Mouse (Mus musculus) MEL (cell line): ENCODE data around the gene Tmem266.

Experiments used
- CTCF ChIP-seq, 3 experiments: IDR thresholded peaks in 2 of 3; conservative IDR thresholded peaks in 1 of 3; 2 replicates each; pipeline ENCODE4 v1.5.1; 2011 to 2012; ENCODE audit warnings: low read length in 3 of 3, low read depth in 2 of 3, mild to moderate bottlenecking in 2 of 3, improper control_type of control experiment in 1 of 3, inconsistent platforms in 1 of 3, mixed read lengths in 1 of 3, moderate library complexity in 1 of 3; ENCODE audit not compliant: control insufficient read depth in 1 of 3, insufficient read depth in 1 of 3, poor library complexity in 1 of 3, severe bottlenecking in 1 of 3
- ELF1 ChIP-seq: IDR thresholded peaks from 2 replicates; pipeline ENCODE4 v1.6.1; 2014; ENCODE audit warnings: low read depth, mild to moderate bottlenecking, inconsistent platforms, low read length, improper control_type of control experiment, moderate library complexity
- MXI1 ChIP-seq: IDR thresholded peaks from 2 replicates; pipeline ENCODE4 v1.6.1; 2011; ENCODE audit warnings: mild to moderate bottlenecking, low read depth, low read length, improper control_type of control experiment
- POLR2A ChIP-seq, 2 experiments: IDR thresholded peaks; 2 replicates each; pipeline ENCODE4 v1.6.1; 2011 to 2012; ENCODE audit warnings: low read length in 2 of 2, mild to moderate bottlenecking in 2 of 2, control low read depth in 1 of 2, improper control_type of control experiment in 1 of 2, low read depth in 1 of 2, moderate library complexity in 1 of 2; ENCODE audit not compliant: control insufficient read depth in 1 of 2, insufficient read depth in 1 of 2, poor library complexity in 1 of 2
- POLR2AphosphoS2 ChIP-seq: IDR thresholded peaks from 2 replicates; pipeline ENCODE4 v1.6.1; 2011; ENCODE audit warnings: low read length, improper control_type of control experiment
- ZC3H11A ChIP-seq: IDR thresholded peaks from 2 replicates; pipeline ENCODE4 v1.6.1; 2012; ENCODE audit warnings: low read depth, mild to moderate bottlenecking, inconsistent platforms, low read length, improper control_type of control experiment

GRCm38 (mm10) chr9:55439206-55439780 is 112.6 kb downstream of the Tmem266 start:
- no peak for TF ChIP-seq POLR2A (IDR thresholded peaks at IDR 0.05; ENCODE audit: control insufficient read depth in 1 of 2, insufficient read depth in 1 of 2, low read depth in 1 of 2, low read length in 2 of 2, poor library complexity in 1 of 2)
- no peak for TF ChIP-seq POLR2AphosphoS2
- no peak for TF ChIP-seq CTCF (IDR thresholded peaks at IDR 0.05 in 2 of 3, conservative IDR thresholded peaks at IDR 0.05 in 1 of 3; ENCODE audit: control insufficient read depth in 1 of 3, insufficient read depth in 1 of 3, low read depth in 2 of 3, low read length in 3 of 3, poor library complexity in 1 of 3, severe bottlenecking in 1 of 3)
- no peak for TF ChIP-seq ELF1
- TF ChIP-seq ZC3H11A, result no peak
- no peak for TF ChIP-seq MXI1
